Mouse (Mus musculus): ENCODE results near the gene Ppcs. TPM values are rescaled to one million over a fixed set of nuclear protein-coding genes. Genes with fewer than 3 reads are reported as not detected.
A peak's percentile ranks its signal among the peaks of the same experiment; 100 is the strongest.

Gene Ppcs
- polyA plus RNA-seq, 1 experiment from 2014 or later = 30.5 TPM

DNA sequence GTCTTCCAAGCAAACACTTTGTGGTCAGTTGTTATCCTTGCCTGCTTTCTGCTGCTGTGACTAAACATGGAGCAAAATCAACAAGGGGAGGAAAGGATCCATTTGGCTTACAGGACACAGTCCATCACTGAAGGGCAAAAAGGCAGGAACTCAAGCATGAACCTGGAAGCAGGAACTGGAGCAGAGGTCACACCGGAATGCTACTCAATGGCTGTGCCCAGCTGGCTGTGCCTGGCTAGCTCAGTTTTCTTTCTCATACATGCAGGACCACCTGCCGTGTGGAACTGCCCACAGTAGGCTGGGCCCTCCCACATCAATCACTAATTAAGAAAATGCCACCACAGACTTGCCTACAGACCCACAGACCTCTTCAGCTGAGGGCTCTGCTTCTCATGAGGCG, 33.0 kb downstream of the Ppcs start:
- H3K27me3 ChIP-seq (replicated peaks; ENCODE audit: insufficient read depth, low read length) = no peaks in the 10 kb centered on the region
- DNase-seq (ENCODE audit: low spot score) = no peak
- TF ChIP-seq CTCF (IDR thresholded peaks at IDR 0.05) = no peak
- no peak for TF ChIP-seq EP300 (IDR thresholded peaks at IDR 0.05)
- no peaks in the 10 kb centered on the region for H3K4me1 ChIP-seq (ENCODE audit: insufficient read depth, low read depth, low read length)
- no peak overlapping the region for H3K4me3 ChIP-seq (ENCODE audit: low read depth, low read length)
- WGBS = 59% methylated on average over 3 of the region's 3 CpGs
- H3K27ac ChIP-seq (ENCODE audit: low read length) = no peak overlapping the region
- no peak for ATAC-seq
- no peaks in the 10 kb centered on the region for H3K36me3 ChIP-seq (ENCODE audit: insufficient read depth, low read length)
- no peaks in the 10 kb centered on the region for H3K9me3 ChIP-seq (ENCODE audit: low read length)
- H3K4me2 ChIP-seq (replicated peaks; ENCODE audit: low read depth, low read length) = no peak overlapping the region
- H3K9ac ChIP-seq (replicated peaks; ENCODE audit: low read depth) = no peak overlapping the region

GRCm38 (mm10) chr4:119381471-119382190, 40.6 kb downstream of the Ppcs start:
- no peak for DNase-seq (ENCODE audit: low spot score)
- 63% methylated on average over 7 of the region's 7 CpGs for WGBS
- Histone ChIP-seq H3K36me3 (ENCODE audit: insufficient read depth, low read length) (no peaks in the 10 kb centered on the region), H3K9me3 (ENCODE audit: low read length) (no peaks in the 10 kb centered on the region), H3K9ac (replicated peaks; ENCODE audit: low read depth) (no peak overlapping the region), H3K4me3 (ENCODE audit: low read depth, low read length) (no peak overlapping the region), H3K4me1 (ENCODE audit: insufficient read depth, low read depth, low read length) (no peaks in the 10 kb centered on the region), H3K27ac (ENCODE audit: low read length) (no peak overlapping the region), H3K4me2 (replicated peaks; ENCODE audit: low read depth, low read length) (no peak overlapping the region), H3K27me3 (replicated peaks; ENCODE audit: insufficient read depth, low read length) (no peaks in the 10 kb centered on the region)
- no peak for ATAC-seq
- TF ChIP-seq CTCF (IDR thresholded peaks at IDR 0.05) = peak; percentile 4; the same call in 1 of the 2 replicates
- no peak for TF ChIP-seq EP300 (IDR thresholded peaks at IDR 0.05)

DNA sequence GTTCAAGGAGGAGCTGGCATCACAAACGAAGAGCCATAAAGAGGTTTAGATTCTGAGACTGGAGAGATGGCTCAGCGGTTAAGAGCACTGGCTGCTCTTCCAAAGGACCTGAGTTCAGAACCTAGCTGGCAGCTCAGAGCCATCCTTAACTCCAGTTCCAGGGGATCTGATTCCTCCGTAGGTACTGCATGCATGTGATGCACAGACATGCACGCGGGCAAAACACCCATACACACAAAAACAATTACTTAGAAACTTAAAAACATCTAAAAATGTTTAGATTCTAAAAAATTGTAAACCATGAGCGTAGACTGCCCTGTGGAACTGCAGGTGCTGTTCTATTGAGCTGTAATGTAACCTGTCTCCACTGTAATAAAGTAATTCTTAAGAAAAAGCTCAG, 52.8 kb downstream of the Ppcs start:
- 84% methylated on average over 6 of the region's 6 CpGs for WGBS
- DNase-seq (ENCODE audit: low spot score) (no peak), ATAC-seq (no peak)
- peaks cover 6% of the 10 kb centered on the region; the same call in 1 of the 2 replicates for H3K4me1 ChIP-seq (ENCODE audit: insufficient read depth, low read depth, low read length)
- no peaks in the 10 kb centered on the region for H3K27me3 ChIP-seq (replicated peaks; ENCODE audit: insufficient read depth, low read length)
- no peaks in the 10 kb centered on the region for H3K36me3 ChIP-seq (ENCODE audit: insufficient read depth, low read length)
- H3K9ac ChIP-seq (replicated peaks; ENCODE audit: low read depth) = no peak overlapping the region
- TF ChIP-seq EP300 (IDR thresholded peaks at IDR 0.05) = no peak
- TF ChIP-seq CTCF (IDR thresholded peaks at IDR 0.05) = no peak
- no peak overlapping the region for H3K27ac ChIP-seq (ENCODE audit: low read length)
- H3K4me2 ChIP-seq (replicated peaks; ENCODE audit: low read depth, low read length) = no peak overlapping the region
- H3K4me3 ChIP-seq (ENCODE audit: low read depth, low read length) = no peak overlapping the region
- H3K9me3 ChIP-seq (ENCODE audit: low read length) = no peaks in the 10 kb centered on the region

Other genes starting within 250 kb of the Ppcs start
- gene Zfp691, start 248.2 kb downstream of the Ppcs start, polyA plus RNA-seq (2015; fragmentation: Nextera tagmentation; extraction: Ambion mirVana) = 4.6 and 5.8 TPM in 2 replicates
- gene Ermap, start 232.4 kb downstream of the Ppcs start, polyA plus RNA-seq (2015; fragmentation: Nextera tagmentation; extraction: Ambion mirVana) = 1.9 and 2.2 TPM in 2 replicates
- gene Svbp, start 227.1 kb downstream of the Ppcs start, polyA plus RNA-seq (2015; fragmentation: Nextera tagmentation; extraction: Ambion mirVana) = 99.9 and 101 TPM in 2 replicates
- gene Tmem269, start 204.2 kb downstream of the Ppcs start, polyA plus RNA-seq (2015; fragmentation: Nextera tagmentation; extraction: Ambion mirVana) = 0.10 and 0.18 TPM in 2 replicates
- 16.9 and 21.1 TPM in 2 replicates for gene AU022252, start 189.7 kb downstream of the Ppcs start, polyA plus RNA-seq (2015; fragmentation: Nextera tagmentation; extraction: Ambion mirVana)
- gene P3h1, start 189.5 kb downstream of the Ppcs start, polyA plus RNA-seq (2015; fragmentation: Nextera tagmentation; extraction: Ambion mirVana) = 29.4 and 32.2 TPM in 2 replicates
- not detected in 2 replicates for gene Cldn19, start 167.0 kb downstream of the Ppcs start, polyA plus RNA-seq (2015; fragmentation: Nextera tagmentation; extraction: Ambion mirVana)
- gene Ybx1, start 127.8 kb downstream of the Ppcs start, polyA plus RNA-seq (2015; fragmentation: Nextera tagmentation; extraction: Ambion mirVana) = 391 and 412 TPM in 2 replicates
- 25.7 and 25.8 TPM in 2 replicates for gene Ppih, start 101.9 kb downstream of the Ppcs start, polyA plus RNA-seq (2015; fragmentation: Nextera tagmentation; extraction: Ambion mirVana)
- 7.3 and 7.8 TPM in 2 replicates for gene Ccdc30, start 6.9 kb downstream of the Ppcs start, polyA plus RNA-seq (2015; fragmentation: Nextera tagmentation; extraction: Ambion mirVana)
- 2.9 and 3.3 TPM in 2 replicates for gene Zmynd12, start 394 bp upstream of the Ppcs start, polyA plus RNA-seq (2015; fragmentation: Nextera tagmentation; extraction: Ambion mirVana)
- 0.30 and 0.31 TPM in 2 replicates for gene Rimkla, start 70.2 kb upstream of the Ppcs start, polyA plus RNA-seq (2015; fragmentation: Nextera tagmentation; extraction: Ambion mirVana)
- gene Foxj3, start 114.6 kb upstream of the Ppcs start, polyA plus RNA-seq (2015; fragmentation: Nextera tagmentation; extraction: Ambion mirVana) = 10.1 and 11.6 TPM in 2 replicates
- gene Frg2f1, start 117.1 kb upstream of the Ppcs start, polyA plus RNA-seq (2015; fragmentation: Nextera tagmentation; extraction: Ambion mirVana) = 5.9 TPM in 2 replicates
- 1.00 and 2.2 TPM in 2 replicates for gene Guca2a, start 215.3 kb upstream of the Ppcs start, polyA plus RNA-seq (2015; fragmentation: Nextera tagmentation; extraction: Ambion mirVana)
- not detected in 2 replicates for gene Guca2b, start 236.5 kb upstream of the Ppcs start, polyA plus RNA-seq (2015; fragmentation: Nextera tagmentation; extraction: Ambion mirVana)